Mouse (Mus musculus): ENCODE measurements around the gene Nufip1.

GRCm38 (mm10) chr14:76118963-76119362, 8.3 kb downstream of the Nufip1 start:
- TF ChIP-seq FLI1 (IDR thresholded peaks at IDR 0.05; ENCODE audit: low read length) (no peak), GATA1 (IDR thresholded peaks at IDR 0.05; ENCODE audit: borderline replicate concordance, low read length) (no peak)

Data from megakaryocyte, embryonic 14.5 days (primary cell).